Mouse (Mus musculus): ENCODE results near the gene Adamtsl1. TPM values are rescaled to one million over a fixed set of nuclear protein-coding genes. Genes with fewer than 3 reads are reported as not detected.

Gene Adamtsl1
- polyA plus RNA-seq, 1 experiment: not detected

- Histone ChIP-seq H3K4me1 (ENCODE audit: control insufficient read depth, insufficient read depth, low read length) (no peaks in the 10 kb centered on the region), H3K4me3 (replicated peaks; ENCODE audit: control insufficient read depth, low read depth, low read length) (no peak overlapping the region), H3K27ac (ENCODE audit: control insufficient read depth, insufficient read depth, low read depth, low read length, poor library complexity) (no peak overlapping the region)
- 60% methylated on average over 5 of the region's 5 CpGs for WGBS
- TF ChIP-seq POLR2A (IDR thresholded peaks at IDR 0.05; ENCODE audit: borderline replicate concordance, control insufficient read depth, low read depth, low read length) (no peak), CTCF (IDR thresholded peaks at IDR 0.05; ENCODE audit: control insufficient read depth, insufficient read depth, low read length) (no peak)
Observed at GRCm38 (mm10) chr4:85782511-85782910, 268.5 kb downstream of the Adamtsl1 start.

- H3K4me1 ChIP-seq (ENCODE audit: control insufficient read depth, insufficient read depth, low read length): no peaks in the 10 kb centered on the region
- 68% methylated on average over 6 of the region's 6 CpGs for WGBS
- no peak for TF ChIP-seq POLR2A (IDR thresholded peaks at IDR 0.05; ENCODE audit: borderline replicate concordance, control insufficient read depth, low read depth, low read length)
- TF ChIP-seq CTCF (IDR thresholded peaks at IDR 0.05; ENCODE audit: control insufficient read depth, insufficient read depth, low read length): no peak
Observed at GRCm38 (mm10) chr4:85783768-85784379, 269.9 kb downstream of the Adamtsl1 start.

GRCm38 (mm10) chr4:85784428-85784827, 270.5 kb downstream of the Adamtsl1 start:
- WGBS: 52% methylated on average over 4 of the region's 4 CpGs
- Histone ChIP-seq H3K4me3 (replicated peaks; ENCODE audit: control insufficient read depth, low read depth, low read length) (no peak overlapping the region), H3K27ac (ENCODE audit: control insufficient read depth, insufficient read depth, low read depth, low read length, poor library complexity) (no peak overlapping the region), H3K4me1 (ENCODE audit: control insufficient read depth, insufficient read depth, low read length) (no peaks in the 10 kb centered on the region)
- TF ChIP-seq CTCF (IDR thresholded peaks at IDR 0.05; ENCODE audit: control insufficient read depth, insufficient read depth, low read length): no peak
- TF ChIP-seq POLR2A (IDR thresholded peaks at IDR 0.05; ENCODE audit: borderline replicate concordance, control insufficient read depth, low read depth, low read length): no peak

More at GRCm38 (mm10) chr4:85783768-85784379, 269.9 kb downstream of the Adamtsl1 start:
- H3K27ac ChIP-seq (ENCODE audit: control insufficient read depth, insufficient read depth, low read depth, low read length, poor library complexity): no peak overlapping the region
- H3K4me3 ChIP-seq (replicated peaks; ENCODE audit: control insufficient read depth, low read depth, low read length): no peak overlapping the region

- Histone ChIP-seq H3K27ac (ENCODE audit: control insufficient read depth, insufficient read depth, low read depth, low read length, poor library complexity) (no peak overlapping the region), H3K4me1 (ENCODE audit: control insufficient read depth, insufficient read depth, low read length) (no peaks in the 10 kb centered on the region), H3K4me3 (replicated peaks; ENCODE audit: control insufficient read depth, low read depth, low read length) (no peak overlapping the region)
- TF ChIP-seq POLR2A (IDR thresholded peaks at IDR 0.05; ENCODE audit: borderline replicate concordance, control insufficient read depth, low read depth, low read length) (no peak), CTCF (IDR thresholded peaks at IDR 0.05; ENCODE audit: control insufficient read depth, insufficient read depth, low read length) (no peak)
- 58% methylated on average over 2 of the region's 2 CpGs for WGBS
Observed at GRCm38 (mm10) chr4:85790226-85790625, 276.3 kb downstream of the Adamtsl1 start.

GRCm38 (mm10) chr4:85801805-85802204, 287.8 kb downstream of the Adamtsl1 start:
- H3K27ac ChIP-seq (ENCODE audit: control insufficient read depth, insufficient read depth, low read depth, low read length, poor library complexity): no peak overlapping the region
- H3K4me1 ChIP-seq (ENCODE audit: control insufficient read depth, insufficient read depth, low read length): no peaks in the 10 kb centered on the region
- 4% methylated on average over 8 of the region's 8 CpGs for WGBS
- TF ChIP-seq CTCF (IDR thresholded peaks at IDR 0.05; ENCODE audit: control insufficient read depth, insufficient read depth, low read length) (peak; percentile 71), POLR2A (IDR thresholded peaks at IDR 0.05; ENCODE audit: borderline replicate concordance, control insufficient read depth, low read depth, low read length) (no peak)
- H3K4me3 ChIP-seq (replicated peaks; ENCODE audit: control insufficient read depth, low read depth, low read length): no peak overlapping the region

GRCm38 (mm10) chr4:85814418-85814817, 300.4 kb downstream of the Adamtsl1 start:
- no peak overlapping the region for H3K27ac ChIP-seq (ENCODE audit: control insufficient read depth, insufficient read depth, low read depth, low read length, poor library complexity)

GRCm38 (mm10) chr4:85818504-85818903, 304.5 kb downstream of the Adamtsl1 start:
- Histone ChIP-seq H3K4me1 (ENCODE audit: control insufficient read depth, insufficient read depth, low read length) (no peaks in the 10 kb centered on the region), H3K27ac (ENCODE audit: control insufficient read depth, insufficient read depth, low read depth, low read length, poor library complexity) (no peak overlapping the region), H3K4me3 (replicated peaks; ENCODE audit: control insufficient read depth, low read depth, low read length) (no peak overlapping the region)
- TF ChIP-seq POLR2A (IDR thresholded peaks at IDR 0.05; ENCODE audit: borderline replicate concordance, control insufficient read depth, low read depth, low read length): no peak
- no peak for TF ChIP-seq CTCF (IDR thresholded peaks at IDR 0.05; ENCODE audit: control insufficient read depth, insufficient read depth, low read length)
- 71% methylated on average over 2 of the region's 2 CpGs for WGBS

More at GRCm38 (mm10) chr4:85814418-85814817, 300.4 kb downstream of the Adamtsl1 start:
- no peak overlapping the region for H3K4me3 ChIP-seq (replicated peaks; ENCODE audit: control insufficient read depth, low read depth, low read length)
- WGBS: 62% methylated on average over 3 of the region's 3 CpGs
- TF ChIP-seq CTCF (IDR thresholded peaks at IDR 0.05; ENCODE audit: control insufficient read depth, insufficient read depth, low read length): no peak
- no peak for TF ChIP-seq POLR2A (IDR thresholded peaks at IDR 0.05; ENCODE audit: borderline replicate concordance, control insufficient read depth, low read depth, low read length)
- no peaks in the 10 kb centered on the region for H3K4me1 ChIP-seq (ENCODE audit: control insufficient read depth, insufficient read depth, low read length)

- 75% methylated on average over 1 of the region's 1 CpGs for WGBS
- Histone ChIP-seq H3K27ac (ENCODE audit: control insufficient read depth, insufficient read depth, low read depth, low read length, poor library complexity) (no peak overlapping the region), H3K4me1 (ENCODE audit: control insufficient read depth, insufficient read depth, low read length) (no peaks in the 10 kb centered on the region), H3K4me3 (replicated peaks; ENCODE audit: control insufficient read depth, low read depth, low read length) (no peak overlapping the region)
- TF ChIP-seq CTCF (IDR thresholded peaks at IDR 0.05; ENCODE audit: control insufficient read depth, insufficient read depth, low read length): no peak
Observed at GRCm38 (mm10) chr4:85819169-85819568, 305.2 kb downstream of the Adamtsl1 start.

GRCm38 (mm10) chr4:85819921-85820320, 305.9 kb downstream of the Adamtsl1 start:
- no peak overlapping the region for H3K27ac ChIP-seq (ENCODE audit: control insufficient read depth, insufficient read depth, low read depth, low read length, poor library complexity)
- WGBS: 29% methylated on average over 1 of the region's 1 CpGs
- H3K4me3 ChIP-seq (replicated peaks; ENCODE audit: control insufficient read depth, low read depth, low read length): no peak overlapping the region
- TF ChIP-seq POLR2A (IDR thresholded peaks at IDR 0.05; ENCODE audit: borderline replicate concordance, control insufficient read depth, low read depth, low read length) (no peak), CTCF (IDR thresholded peaks at IDR 0.05; ENCODE audit: control insufficient read depth, insufficient read depth, low read length) (no peak)
- H3K4me1 ChIP-seq (ENCODE audit: control insufficient read depth, insufficient read depth, low read length): no peaks in the 10 kb centered on the region

Data from bone marrow, adult 2 months (tissue).